Mouse (Mus musculus): Measurements from ENCODE around the gene Vac14.
"Not testable (repeated sequence)": the region's sequence is repeated elsewhere in the genome, so short reads cannot be mapped to it uniquely, and the experiment has no call there.

The Vac14 gene

GRCm38 (mm10) chr8:110650838-110651237 is 32.5 kb downstream of the Vac14 start:
- DNase-seq = no peak

- DNase-seq = no peak
These were observed 33.5 kb downstream of the Vac14 start for GRCm38 (mm10) chr8:110651847-110652246.

- no peak for DNase-seq
These were observed 36.0 kb downstream of the Vac14 start for GRCm38 (mm10) chr8:110654075-110655060.

GRCm38 (mm10) chr8:110655827-110656226 is 37.4 kb downstream of the Vac14 start:
- no peak for DNase-seq

- no peak for DNase-seq
These were observed 39.3 kb downstream of the Vac14 start for GRCm38 (mm10) chr8:110657661-110658060.

- no peak for DNase-seq
These were observed 41.7 kb downstream of the Vac14 start for GRCm38 (mm10) chr8:110660121-110660520.

- no peak for DNase-seq
These were observed 44.2 kb downstream of the Vac14 start for GRCm38 (mm10) chr8:110662545-110662944.

GRCm38 (mm10) chr8:110663015-110663742 is 44.8 kb downstream of the Vac14 start:
- DNase-seq = no peak

- DNase-seq = no peak
These were observed 46.0 kb downstream of the Vac14 start for GRCm38 (mm10) chr8:110664202-110664896.

- no peak for DNase-seq
These were observed 46.6 kb downstream of the Vac14 start for GRCm38 (mm10) chr8:110665000-110665399.

GRCm38 (mm10) chr8:110667590-110668177 is 49.3 kb downstream of the Vac14 start:
- not testable (repeated sequence) for DNase-seq

GRCm38 (mm10) chr8:110669932-110670628 is 51.7 kb downstream of the Vac14 start:
- no peak for DNase-seq

GRCm38 (mm10) chr8:110671309-110671708 is 52.9 kb downstream of the Vac14 start:
- DNase-seq = no peak

GRCm38 (mm10) chr8:110672133-110672532 is 53.7 kb downstream of the Vac14 start:
- no peak for DNase-seq

- no peak for DNase-seq
These were observed 54.8 kb downstream of the Vac14 start for GRCm38 (mm10) chr8:110673168-110673567.

GRCm38 (mm10) chr8:110674589-110674988 is 56.2 kb downstream of the Vac14 start:
- no peak for DNase-seq

GRCm38 (mm10) chr8:110676702-110677101 is 58.3 kb downstream of the Vac14 start:
- DNase-seq = no peak

GRCm38 (mm10) chr8:110677174-110677660 is 58.8 kb downstream of the Vac14 start:
- DNase-seq = no peak

- no peak for DNase-seq
These were observed 60.6 kb downstream of the Vac14 start for GRCm38 (mm10) chr8:110678989-110679388.

- DNase-seq = no peak
These were observed 69.3 kb downstream of the Vac14 start for GRCm38 (mm10) chr8:110687726-110688125.

GRCm38 (mm10) chr8:110689961-110690360 is 71.6 kb downstream of the Vac14 start:
- no peak for DNase-seq

- DNase-seq = no peak
These were observed 75.8 kb downstream of the Vac14 start for GRCm38 (mm10) chr8:110694226-110694625.
